Mouse (Mus musculus) kidney, postnatal 10 days (tissue): ENCODE data around the gene Tubg2.
"Not testable (repeated sequence)": the region's sequence is repeated elsewhere in the genome, so short reads cannot be mapped to it uniquely, and the experiment has no call there.

Experiments
- DNase-seq: peaks from one replicate; pipeline ENCODE4 v3.0.0; 2021; ENCODE audit warnings: mixed read lengths

The Tubg2 gene

GRCm38 (mm10) chr11:101140164-101140819 lies 15.4 kb upstream of the Tubg2 start:
- DNase-seq: peak; percentile 58

DNA sequence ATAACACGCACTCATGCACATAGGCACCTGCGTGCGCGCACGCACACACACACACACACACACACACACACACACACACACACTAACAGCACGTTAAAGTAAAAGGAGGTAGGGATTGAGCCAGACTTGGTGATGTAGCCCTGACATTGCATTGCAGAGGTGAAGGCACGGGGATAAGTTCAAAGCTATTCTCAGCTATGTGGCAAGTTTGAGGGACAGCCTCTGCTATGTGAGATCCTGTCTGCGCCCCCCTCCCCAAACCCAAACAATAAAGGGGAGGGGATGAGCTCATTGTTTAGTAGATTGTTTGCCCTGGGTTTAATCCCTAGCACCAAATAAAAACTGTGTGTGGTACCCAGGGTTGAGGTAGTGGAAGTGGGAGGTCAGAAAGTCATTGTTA lies 14.6 kb upstream of the Tubg2 start:
- DNase-seq: no peak

GRCm38 (mm10) chr11:101142215-101142967 lies 13.3 kb upstream of the Tubg2 start:
- no peak for DNase-seq

GRCm38 (mm10) chr11:101143338-101144225 lies 12.1 kb upstream of the Tubg2 start:
- DNase-seq: peak; percentile 67

GRCm38 (mm10) chr11:101146377-101146776 lies 9.3 kb upstream of the Tubg2 start:
- DNase-seq: no peak

GRCm38 (mm10) chr11:101148751-101149150 lies 7.0 kb upstream of the Tubg2 start:
- DNase-seq: no peak

GRCm38 (mm10) chr11:101149178-101150105 lies 6.3 kb upstream of the Tubg2 start:
- DNase-seq: peak; percentile 72

DNA sequence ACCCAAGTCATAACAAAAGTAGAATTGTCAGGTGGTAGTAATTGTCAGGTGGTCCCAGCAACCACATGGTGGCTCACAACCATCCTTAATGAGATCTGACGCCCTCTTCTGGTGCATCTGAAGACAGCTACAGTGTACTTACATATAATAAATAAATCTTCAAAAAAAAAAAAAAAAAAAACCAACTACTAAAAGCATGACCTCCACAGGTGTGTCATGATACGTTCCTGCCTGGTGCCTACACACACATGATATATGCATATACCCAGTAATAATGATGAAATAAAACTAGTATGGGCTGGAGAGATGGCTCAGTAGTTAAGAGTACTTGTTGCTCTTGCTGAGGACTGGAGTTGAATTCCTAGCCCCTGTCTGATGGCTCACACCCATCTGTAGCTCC lies 4.6 kb upstream of the Tubg2 start:
- no peak for DNase-seq

DNA sequence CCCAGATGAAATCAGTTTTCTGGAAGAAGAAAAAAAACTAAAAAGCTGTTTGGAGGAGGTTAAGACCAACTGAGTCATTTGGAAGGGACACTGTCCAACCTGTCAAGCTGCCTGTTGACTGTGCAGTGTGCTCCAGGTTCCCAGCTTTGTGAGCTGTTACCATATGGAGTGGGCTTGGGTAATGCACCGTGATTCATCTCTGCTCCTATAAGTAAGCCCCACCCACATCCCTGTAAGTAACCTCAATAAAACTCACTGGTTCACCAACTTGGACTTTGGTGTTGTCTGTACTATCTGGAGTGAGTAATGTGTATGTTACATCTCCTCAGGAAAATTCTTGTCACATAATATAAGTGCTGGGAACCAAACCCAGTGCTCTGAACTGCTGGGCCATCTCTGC lies 2.9 kb upstream of the Tubg2 start:
- DNase-seq: no peak

DNA sequence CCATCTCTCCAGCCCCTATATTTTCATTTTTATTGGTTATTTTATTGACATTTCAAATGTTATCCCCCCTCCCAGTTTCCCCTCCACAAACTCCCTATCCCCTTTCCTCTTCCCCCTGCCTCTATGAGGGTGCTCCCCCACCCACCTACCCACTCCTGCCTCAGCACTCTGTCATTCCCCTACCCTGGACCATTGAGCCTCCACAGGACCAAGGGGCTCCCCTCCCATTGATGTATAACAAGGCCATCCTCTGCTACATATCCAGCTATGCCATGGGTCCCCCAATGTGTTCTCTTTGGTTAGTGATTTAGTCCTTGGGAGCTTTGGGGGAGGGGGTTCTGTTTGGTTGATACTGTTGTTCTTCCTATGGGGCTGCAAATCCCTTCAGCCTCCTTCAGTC lies 1.1 kb upstream of the Tubg2 start:
- no peak for DNase-seq

DNA sequence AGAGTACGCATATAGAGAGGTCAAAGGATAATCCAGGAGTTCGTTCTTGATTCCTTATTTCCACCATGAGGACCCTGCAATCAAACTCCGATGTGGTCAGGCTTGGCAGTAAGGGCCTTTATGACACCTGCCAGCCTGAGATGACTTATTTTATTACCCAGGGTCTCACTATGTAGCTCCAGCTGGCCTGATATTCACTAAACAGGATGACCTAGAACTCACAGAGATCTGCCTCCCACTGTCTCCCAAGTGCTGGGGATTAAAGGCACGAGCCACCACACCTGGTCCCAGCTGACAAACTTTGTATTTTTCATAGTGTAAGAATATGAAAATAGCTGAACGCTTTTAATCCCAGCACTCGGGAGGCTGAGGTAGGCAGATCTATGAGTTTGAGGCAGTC lies 556 bp upstream of the Tubg2 start:
- DNase-seq: no peak

- not testable (repeated sequence) for DNase-seq
These were observed 4.4 kb downstream of the Tubg2 start for GRCm38 (mm10) chr11:101160151-101160550.

- not testable (repeated sequence) for DNase-seq
These were observed 5.3 kb downstream of the Tubg2 start for GRCm38 (mm10) chr11:101160981-101161505.

- DNase-seq: no peak
These were observed 5.8 kb downstream of the Tubg2 start for GRCm38 (mm10) chr11:101161551-101161950.

DNA sequence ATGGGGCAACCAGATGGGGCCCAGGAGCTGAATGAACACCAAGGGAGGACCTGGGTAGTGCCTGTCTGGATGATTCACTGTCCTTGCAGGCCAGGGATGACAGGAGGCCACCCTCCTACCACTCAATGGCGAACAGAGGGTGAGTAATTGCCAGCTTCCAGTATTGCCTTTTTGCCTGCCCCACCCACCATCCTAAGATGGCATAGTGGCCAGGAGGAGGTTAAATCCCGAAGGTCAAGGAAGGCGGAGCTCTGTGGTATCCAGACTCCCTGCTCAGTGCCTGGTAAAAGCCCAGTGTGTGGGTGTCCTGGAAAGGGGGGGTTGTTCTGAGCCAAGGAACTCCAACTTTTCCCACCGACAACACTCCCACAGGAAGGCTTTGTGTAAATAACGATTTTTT lies 6.6 kb downstream of the Tubg2 start:
- no peak for DNase-seq

DNA sequence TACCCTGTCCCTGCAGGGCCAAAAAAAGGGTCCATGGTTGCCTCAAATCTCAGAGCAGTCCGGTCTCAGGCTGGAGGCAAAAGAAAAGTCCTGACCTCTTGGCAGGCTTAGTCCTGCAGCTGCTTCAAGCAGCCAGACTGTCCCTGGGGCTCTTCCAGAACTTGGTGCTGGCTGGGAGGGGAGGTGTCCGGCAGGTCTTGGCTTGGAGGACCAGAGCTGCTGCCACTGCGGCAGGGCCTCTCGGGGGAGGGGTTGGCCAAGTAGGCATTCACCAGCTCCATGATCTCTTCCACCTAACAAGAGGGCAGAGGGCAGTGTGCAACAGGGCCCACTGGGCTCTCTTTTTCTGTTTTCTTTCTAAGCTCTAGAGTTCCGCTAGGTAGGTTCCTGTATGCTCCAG lies 7.1 kb downstream of the Tubg2 start:
- peak; percentile 68 for DNase-seq

DNA sequence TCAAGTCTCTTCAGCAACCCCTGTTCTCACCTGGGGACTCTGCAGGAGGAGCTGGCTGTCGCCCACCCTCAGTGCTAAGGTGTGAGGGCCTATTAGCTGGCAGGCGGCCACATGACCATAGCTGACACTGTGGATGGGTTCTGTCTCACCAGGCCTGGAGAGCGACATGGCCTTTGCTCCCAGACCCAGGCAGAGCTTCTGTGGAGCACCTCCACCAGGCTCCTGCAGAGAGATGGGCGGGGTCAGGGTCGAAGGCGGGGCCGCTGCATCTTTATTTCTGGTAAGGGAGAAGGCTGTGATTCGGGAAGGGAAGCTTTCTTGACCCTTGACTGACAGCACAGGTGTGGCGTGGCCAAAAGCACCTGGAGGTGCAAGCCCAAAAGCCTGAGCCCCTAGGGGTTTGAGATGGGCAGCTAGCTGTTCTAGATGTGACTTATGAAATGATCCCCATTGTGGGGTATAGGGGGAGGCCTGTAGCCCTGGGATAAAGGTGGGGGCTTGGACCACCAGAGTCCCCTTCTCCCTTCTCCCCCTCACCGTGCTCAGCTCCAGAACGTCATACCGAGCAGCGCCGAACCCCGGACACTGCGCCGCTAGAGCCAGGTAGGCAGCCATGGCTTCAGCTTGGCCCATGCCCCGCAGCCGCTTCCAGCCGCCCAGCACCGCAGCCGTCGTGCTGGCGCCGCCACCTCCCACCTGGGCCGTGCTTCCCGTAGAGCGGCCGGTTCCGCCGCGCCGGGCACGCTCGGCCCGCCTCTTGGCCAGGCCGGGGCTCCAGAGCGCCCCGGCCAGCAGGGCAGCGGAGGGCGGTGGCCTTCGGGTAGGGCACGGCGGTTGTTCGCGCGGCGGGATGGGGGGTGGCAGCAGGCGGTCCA lies 8.0 kb downstream of the Tubg2 start:
- DNase-seq: peak; percentile 67

- DNase-seq: no peak
These were observed 8.6 kb downstream of the Tubg2 start for GRCm38 (mm10) chr11:101164351-101164665.

DNA sequence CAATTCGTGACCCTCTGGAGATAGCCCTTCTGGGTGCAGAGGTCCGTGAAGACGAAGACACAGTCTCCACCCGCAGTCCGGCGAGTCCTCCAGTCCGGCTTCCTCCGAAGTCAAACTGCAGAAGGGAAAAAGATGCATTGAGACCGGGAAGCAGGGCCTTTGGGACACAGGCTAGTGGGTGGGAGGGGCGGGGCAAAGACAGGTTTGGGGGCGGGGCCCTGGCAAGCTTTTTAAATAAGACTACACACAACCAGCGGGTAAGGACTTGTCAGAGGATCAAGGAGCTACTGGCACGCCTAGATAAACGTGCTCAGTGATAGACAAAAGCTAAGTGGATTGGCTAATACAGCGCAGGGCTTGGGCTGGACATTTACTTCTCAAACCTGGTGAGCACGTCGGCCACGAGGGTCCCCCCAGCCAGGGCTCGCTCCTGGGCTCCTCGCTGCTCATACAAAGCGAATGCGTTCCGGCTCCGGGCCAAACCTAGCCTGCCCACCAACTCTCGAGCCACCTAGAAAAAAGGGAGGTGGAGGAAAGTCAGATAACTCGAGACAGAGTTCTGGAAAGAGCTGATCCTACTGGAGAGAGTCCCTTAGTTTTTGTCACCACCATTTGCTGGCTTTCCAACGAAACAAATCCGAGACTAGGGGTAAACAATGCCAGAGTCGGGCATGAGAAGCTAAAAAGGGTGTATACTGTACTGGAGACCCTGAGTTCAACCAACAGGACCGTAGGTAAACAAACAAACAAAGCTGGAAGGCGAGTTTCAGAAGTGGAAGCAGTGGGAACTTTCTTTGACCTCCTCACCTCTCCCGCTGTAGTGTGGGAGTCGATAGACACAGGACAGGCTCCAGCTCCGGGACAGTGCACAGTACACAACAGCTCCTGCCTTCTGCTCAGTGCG lies 9.2 kb downstream of the Tubg2 start:
- no peak for DNase-seq

- DNase-seq: no peak
These were observed 10.7 kb downstream of the Tubg2 start for GRCm38 (mm10) chr11:101166357-101166756.
